Mouse (Mus musculus) adrenal gland, postnatal 4 days (tissue): Measurements from ENCODE around the gene Cald1. TPM values are rescaled to one million over a fixed set of nuclear protein-coding genes. Genes with fewer than 3 reads are reported as not detected.

ENCODE experiments used
- total RNA-seq, 2 experiments: library from RNA; stranded (reverse); gene quantifications; 2 replicates each; pipeline ENCODE4 v1.2.3; 2021

The Cald1 gene
- total RNA-seq, 2 experiments from 2014 or later: 109 to 124 TPM

Other genes starting within 250 kb of the Cald1 start
- 10 to 100 TPM; 73.3 to 75.5 TPM for gene Akr1b8, start 244.4 kb upstream of the Cald1 start, total RNA-seq
- 10 to 100 TPM; 80.9 to 92.1 TPM for gene Akr1b10, start 214.3 kb upstream of the Cald1 start, total RNA-seq
- gene Akr1b7, start 186.2 kb upstream of the Cald1 start, total RNA-seq: 100 to 1,000 TPM; 195 to 242 TPM
- gene Bpgm, start 122.3 kb upstream of the Cald1 start, total RNA-seq: 10 to 100 TPM; 43.2 to 49.5 TPM
- 10 to 100 TPM; 22.1 to 24.7 TPM for gene Agbl3, start 181.9 kb downstream of the Cald1 start, total RNA-seq